Mouse (Mus musculus) olfactory bulb, adult 2 months (tissue): ENCODE data around the gene Gm10024.

Experiments
- CTCF ChIP-seq: fragments of 200-500 bp; IDR thresholded peaks from 2 replicates; pipeline ENCODE4 v1.5.1; 2012; ENCODE audit warnings: low read depth, mild to moderate bottlenecking, low read length, moderate library complexity; ENCODE audit not compliant: insufficient read depth
- POLR2A ChIP-seq: fragments of 200-500 bp; IDR thresholded peaks from 2 replicates; pipeline ENCODE4 v1.6.1; 2012; ENCODE audit warnings: mild to moderate bottlenecking, low read depth, low read length, moderate library complexity; ENCODE audit not compliant: insufficient read depth

DNA sequence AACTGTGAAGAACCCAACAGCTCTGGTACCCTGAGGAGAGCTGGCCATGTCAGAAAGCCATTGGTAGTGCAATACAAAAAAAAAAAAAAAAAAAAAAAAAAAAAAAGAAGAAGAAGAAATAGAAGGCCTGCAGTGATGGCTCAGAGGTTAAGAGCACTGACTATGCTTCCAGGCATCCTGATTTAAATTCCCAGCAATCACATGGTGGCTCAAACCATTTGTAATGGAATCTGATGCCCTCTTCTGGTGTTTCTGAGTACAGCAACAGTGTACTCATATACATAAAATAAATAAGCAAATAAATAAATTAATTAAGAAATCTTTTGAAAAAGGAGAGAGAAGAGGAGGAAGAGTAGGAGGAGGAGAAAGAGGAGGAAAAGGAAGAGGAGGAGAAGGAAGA is 42.2 kb downstream of the Gm10024 start:
- TF ChIP-seq CTCF (no peak), POLR2A (no peak)
